8 mouse cellular contexts compared by ENCODE assay signal in the genomic region with DNA sequence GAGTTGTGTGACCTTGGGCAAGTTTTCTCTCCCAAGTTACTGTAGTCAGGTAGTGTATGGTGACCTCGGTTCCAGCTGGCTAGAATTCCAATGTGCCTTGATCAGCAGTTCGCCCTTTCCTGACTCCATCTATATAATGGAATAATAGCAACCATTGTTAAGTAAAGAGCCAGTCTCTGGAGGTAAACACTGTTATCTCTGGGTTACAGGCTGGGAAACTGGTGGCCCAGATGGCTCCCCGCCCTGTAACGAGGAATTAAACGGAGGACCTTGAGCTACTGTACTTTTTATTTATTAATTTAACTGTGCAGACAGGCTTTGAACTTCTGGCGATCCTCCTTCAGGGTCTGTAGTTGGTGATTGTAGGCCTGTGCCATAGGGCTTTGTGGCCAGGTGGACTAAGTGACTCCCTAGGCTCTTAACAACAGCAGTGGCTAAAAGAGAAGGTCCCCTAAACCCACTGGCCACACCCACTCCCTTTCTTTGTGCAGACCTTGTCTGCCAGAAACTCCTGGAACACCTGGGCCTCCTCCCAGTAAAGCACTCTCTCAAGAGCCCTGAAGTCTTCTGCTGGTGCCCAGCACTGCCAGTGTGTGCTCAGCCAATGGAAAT. TPM values are rescaled to one million over a fixed set of nuclear protein-coding genes. Genes with fewer than 3 reads are reported as not detected.
DNase-seq lines count a peak whose midpoint lies in the region; ATAC-seq and TF ChIP-seq lines count a peak whose summit lies in the region.

No protein-coding gene starts in this region.

- H3K27me3 ChIP-seq in kidney, adult 2 months (replicated peaks; ENCODE audit: control insufficient read depth, insufficient read depth, low read length), result no peaks in the 10 kb centered on the region
- H3K27me3 ChIP-seq in liver, embryonic 16.5 days (ENCODE audit: control insufficient read depth, insufficient read depth, low read depth, low read length), result no peaks in the 10 kb centered on the region
- H3K27me3 ChIP-seq in small intestine, adult 2 months (ENCODE audit: control insufficient read depth, insufficient read depth, low read length), result no peaks in the 10 kb centered on the region

- DNase-seq in kidney, adult 2 months, result no peak
- no peak for DNase-seq in kidney, postnatal 10 days
- peak; percentile 24 for DNase-seq in heart, postnatal 4 days
- no peak for DNase-seq in right cerebral cortex, postnatal 36 days (ENCODE audit: low spot score in 2 of 2)
- no peak for DNase-seq in right cerebral cortex, postnatal 14 days

- 49% methylated on average over 6 of the region's 6 CpGs for WGBS in kidney, adult 2 months
- WGBS in liver, embryonic 16.5 days (ENCODE audit: insufficient replicate concordance), result 6% methylated on average over 6 of the region's 6 CpGs
- WGBS in small intestine, adult 2 months, result 20% methylated on average over 6 of the region's 6 CpGs

- peaks cover 3% of the 10 kb centered on the region; the same call in 1 of the 2 replicates for H3K4me1 ChIP-seq in kidney, adult 2 months (ENCODE audit: control insufficient read depth, insufficient read depth, low read length)
- H3K4me1 ChIP-seq in liver, embryonic 16.5 days (ENCODE audit: control insufficient read depth, low read depth, low read length), result peaks cover 58% of the 10 kb centered on the region
- H3K4me1 ChIP-seq in small intestine, adult 2 months (ENCODE audit: control insufficient read depth, insufficient read depth, insufficient read length, low read length), result peaks cover 13% of the 10 kb centered on the region

- no peaks in the 10 kb centered on the region for H3K9me3 ChIP-seq in liver, embryonic 16.5 days (replicated peaks; ENCODE audit: control insufficient read depth, low read length)

- peak overlapping the region; percentile 69 for H3K4me3 ChIP-seq in kidney, adult 2 months (ENCODE audit: insufficient read depth, low read depth, low read length)
- peak overlapping the region; percentile 77 for H3K4me3 ChIP-seq in liver, embryonic 16.5 days (ENCODE audit: low read depth, low read length)
- peak overlapping the region; percentile 68 for H3K4me3 ChIP-seq in small intestine, adult 2 months (ENCODE audit: low read depth, low read length)

- peak overlapping the region; percentile 82 for H3K4me2 ChIP-seq in liver, embryonic 16.5 days (ENCODE audit: low read depth, low read length)

- H3K9ac ChIP-seq in liver, embryonic 16.5 days (ENCODE audit: low read depth, low read length), result peak overlapping the region; percentile 88

- H3K27ac ChIP-seq in kidney, adult 2 months (ENCODE audit: insufficient read depth, low read depth, low read length), result peak overlapping the region; percentile 89; the same call in 1 of the 2 replicates
- peak overlapping the region; percentile 99 for H3K27ac ChIP-seq in liver, embryonic 16.5 days (ENCODE audit: low read length)
- peak overlapping the region; percentile 89 for H3K27ac ChIP-seq in small intestine, adult 2 months (ENCODE audit: insufficient read depth, low read depth, low read length)

- no peak for TF ChIP-seq POLR2A in kidney, adult 2 months (IDR thresholded peaks at IDR 0.05; ENCODE audit: low read depth, low read length)
- TF ChIP-seq POLR2A in small intestine, adult 2 months (IDR thresholded peaks at IDR 0.05; ENCODE audit: low read depth, low read length), result no peak

- ATAC-seq in common myeloid progenitor, adult 5-6 weeks (replicated peaks; ENCODE audit: low read depth, poor library complexity, severe bottlenecking), result peak; percentile 19; the same call in 1 of the 2 replicates
- peak; percentile 39 for ATAC-seq in liver, embryonic 16.5 days (ENCODE audit: low read depth)

- no peaks in the 10 kb centered on the region for H3K36me3 ChIP-seq in kidney, adult 2 months (ENCODE audit: control insufficient read depth, insufficient read depth, low read length)
- H3K36me3 ChIP-seq in liver, embryonic 16.5 days (ENCODE audit: control insufficient read depth, insufficient read depth), result peaks cover 11% of the 10 kb centered on the region
- no peaks in the 10 kb centered on the region; the same call in 1 of the 2 replicates for H3K36me3 ChIP-seq in small intestine, adult 2 months (ENCODE audit: control insufficient read depth, insufficient read depth, low read length)

- no peak for TF ChIP-seq CTCF in kidney, adult 2 months (conservative IDR thresholded peaks at IDR 0.05; ENCODE audit: insufficient read depth, insufficient read length, low read depth, low read length)
- TF ChIP-seq CTCF in small intestine, adult 2 months (IDR thresholded peaks at IDR 0.05; ENCODE audit: extremely low read depth, insufficient read length, insufficient replicate concordance, low read depth, low read length), result no peak

RNA-seq across cellular contexts. Expression of gene Mesd, which starts 0.8 kb away (rescaled TPM):
- 11.5 and 15.1 TPM in 2 replicates for polyA plus RNA-seq in kidney, adult 2 months (2012; rRNA removed)
- 37.7 and 47.8 TPM in 2 replicates for total RNA-seq in common myeloid progenitor, adult 5-6 weeks (2017)
- 10 to 100 TPM; 57.8 to 61.1 TPM for total RNA-seq in heart, postnatal 4 days (2021)
- 37.6 and 40.5 TPM in 2 replicates for polyA plus RNA-seq in liver, embryonic 16.5 days (2015; fragmentation: Nextera tagmentation; extraction: Ambion mirVana)
- polyA plus RNA-seq in small intestine, adult 2 months (2012; rRNA removed), result 2.2 and 2.4 TPM in 2 replicates

RNA-seq across cellular contexts. Expression of gene Tlnrd1, which starts 0.9 kb away (rescaled TPM):
- 9.2 and 11.1 TPM in 2 replicates for polyA plus RNA-seq in kidney, adult 2 months (2012; rRNA removed)
- 4.8 and 7.2 TPM in 2 replicates for total RNA-seq in common myeloid progenitor, adult 5-6 weeks (2017)
- 10 to 100 TPM; 31.7 to 33.4 TPM for total RNA-seq in heart, postnatal 4 days (2021)
- polyA plus RNA-seq in liver, embryonic 16.5 days (2015; fragmentation: Nextera tagmentation; extraction: Ambion mirVana), result 5.9 and 7.2 TPM in 2 replicates
- polyA plus RNA-seq in small intestine, adult 2 months (2012; rRNA removed), result 62.0 and 117 TPM in 2 replicates
